Mouse (Mus musculus) MEL (cell line): Measurements from ENCODE around the gene Ap3d1. TPM values are rescaled to one million over a fixed set of nuclear protein-coding genes. Genes with fewer than 3 reads are reported as not detected.

Source experiments
- DNase-seq: peaks from one replicate; pipeline ENCODE4 v3.0.0; 2011; ENCODE audit warnings: low read depth, low spot score
- H3K27ac ChIP-seq: 2 replicates; pipeline ENCODE4 v1.5.1; 2012; ENCODE audit warnings: low read depth, mild to moderate bottlenecking, control low read depth, low read length, moderate library complexity; ENCODE audit not compliant: control insufficient read depth
- H3K27me3 ChIP-seq, 2 experiments: fragments of 150-350 bp in 1 of 2; sonication (generic) in 1 of 2; 2 replicates each; pipeline ENCODE4 v1.6.1; 2012; ENCODE audit warnings: low read length in 2 of 2, mild to moderate bottlenecking in 2 of 2, improper control_type of control experiment in 1 of 2, moderate library complexity in 1 of 2; ENCODE audit not compliant: insufficient read depth in 2 of 2, control insufficient read depth in 1 of 2
- H3K36me3 ChIP-seq, 2 experiments: 2 replicates each; pipeline ENCODE4 v1.6.1; 2012 to 2014; ENCODE audit warnings: low read length in 2 of 2, improper control_type of control experiment in 1 of 2, inconsistent platforms in 1 of 2, mild to moderate bottlenecking in 1 of 2; ENCODE audit not compliant: insufficient read depth in 2 of 2, control insufficient read depth in 1 of 2
- H3K4me1 ChIP-seq, 2 experiments: fragments of 150-350 bp in 1 of 2; sonication (generic) in 1 of 2; 2 replicates each; pipeline ENCODE4 v1.6.1; 2012; ENCODE audit warnings: low read length in 2 of 2, improper control_type of control experiment in 1 of 2, mild to moderate bottlenecking in 1 of 2; ENCODE audit not compliant: insufficient read depth in 2 of 2, control insufficient read depth in 1 of 2
- H3K4me3 ChIP-seq, 2 experiments: fragments of 150-350 bp in 1 of 2; sonication (generic) in 1 of 2; 2 replicates each; pipeline ENCODE4 v1.5.1; 2012; ENCODE audit warnings: low read depth in 2 of 2, low read length in 2 of 2, mild to moderate bottlenecking in 2 of 2, moderate library complexity in 2 of 2, control low read depth in 1 of 2, improper control_type of control experiment in 1 of 2; ENCODE audit not compliant: control insufficient read depth in 1 of 2, insufficient read depth in 1 of 2
- H3K79me2 ChIP-seq: 2 replicates; pipeline ENCODE4 v1.6.1; 2012; ENCODE audit warnings: mild to moderate bottlenecking, low read length, moderate library complexity; ENCODE audit not compliant: control insufficient read depth, poor library complexity, insufficient read depth
- H3K9ac ChIP-seq: 2 replicates; pipeline ENCODE4 v1.6.1; 2012; ENCODE audit warnings: low read depth, mild to moderate bottlenecking, control low read depth, low read length, moderate library complexity; ENCODE audit not compliant: control insufficient read depth, poor library complexity, severe bottlenecking
- H3K9me3 ChIP-seq: fragments of 150-350 bp; sonication (generic); replicated peaks from 2 replicates; pipeline ENCODE4 v1.6.1; 2012; ENCODE audit warnings: mild to moderate bottlenecking, low read length, improper control_type of control experiment, moderate library complexity; ENCODE audit not compliant: insufficient read depth
- BHLHE40 ChIP-seq: IDR thresholded peaks from 2 replicates; pipeline ENCODE4 v1.6.1; 2012; ENCODE audit warnings: low read depth, mild to moderate bottlenecking, inconsistent platforms, low read length, improper control_type of control experiment, borderline replicate concordance
- CHD1 ChIP-seq: IDR thresholded peaks from 2 replicates; pipeline ENCODE4 v1.6.1; 2012; ENCODE audit warnings: low read depth, mild to moderate bottlenecking, inconsistent platforms, low read length, improper control_type of control experiment
- CHD2 ChIP-seq: IDR thresholded peaks from 2 replicates; pipeline ENCODE4 v1.6.1; 2011; ENCODE audit warnings: low read length, improper control_type of control experiment
- CTCF ChIP-seq, 3 experiments: IDR thresholded peaks in 2 of 3; conservative IDR thresholded peaks in 1 of 3; 2 replicates each; pipeline ENCODE4 v1.5.1; 2011 to 2012; ENCODE audit warnings: low read length in 3 of 3, low read depth in 2 of 3, mild to moderate bottlenecking in 2 of 3, improper control_type of control experiment in 1 of 3, inconsistent platforms in 1 of 3, mixed read lengths in 1 of 3, moderate library complexity in 1 of 3; ENCODE audit not compliant: control insufficient read depth in 1 of 3, insufficient read depth in 1 of 3, poor library complexity in 1 of 3, severe bottlenecking in 1 of 3
- E2F4 ChIP-seq: IDR thresholded peaks from 2 replicates; pipeline ENCODE4 v1.6.1; 2011; ENCODE audit warnings: low read depth, low read length, improper control_type of control experiment, borderline replicate concordance
- ELF1 ChIP-seq: IDR thresholded peaks from 2 replicates; pipeline ENCODE4 v1.6.1; 2014; ENCODE audit warnings: low read depth, mild to moderate bottlenecking, inconsistent platforms, low read length, improper control_type of control experiment, moderate library complexity
- EP300 ChIP-seq, 2 experiments: IDR thresholded peaks; 2 replicates each; pipeline ENCODE4 v1.6.1; 2011; ENCODE audit warnings: improper control_type of control experiment in 2 of 2, low read length in 2 of 2, low read depth in 1 of 2, mild to moderate bottlenecking in 1 of 2
- ETS1 ChIP-seq: IDR thresholded peaks from 2 replicates; pipeline ENCODE4 v1.6.1; 2012; ENCODE audit warnings: low read depth, mild to moderate bottlenecking, inconsistent platforms, low read length, improper control_type of control experiment, moderate library complexity
- GABPA ChIP-seq: IDR thresholded peaks from 2 replicates; pipeline ENCODE4 v1.6.1; 2012; ENCODE audit warnings: low read depth, mild to moderate bottlenecking, inconsistent platforms, low read length, improper control_type of control experiment, moderate library complexity
- GATA1 ChIP-seq: IDR thresholded peaks from 2 replicates; pipeline ENCODE4 v1.6.1; 2011; ENCODE audit warnings: low read depth, low read length, improper control_type of control experiment
- HCFC1 ChIP-seq: IDR thresholded peaks from 2 replicates; pipeline ENCODE4 v1.6.1; 2012; ENCODE audit warnings: low read depth, mild to moderate bottlenecking, inconsistent platforms, low read length, improper control_type of control experiment, moderate library complexity
- MAX ChIP-seq: IDR thresholded peaks from 2 replicates; pipeline ENCODE4 v1.6.1; 2011; ENCODE audit warnings: low read length, improper control_type of control experiment
- MAZ ChIP-seq: IDR thresholded peaks from 2 replicates; pipeline ENCODE4 v1.6.1; 2012; ENCODE audit warnings: low read depth, mild to moderate bottlenecking, inconsistent platforms, low read length, improper control_type of control experiment
- MEF2A ChIP-seq: IDR thresholded peaks from 2 replicates; pipeline ENCODE4 v1.6.1; 2014; ENCODE audit warnings: low read depth, mild to moderate bottlenecking, inconsistent platforms, low read length, improper control_type of control experiment; ENCODE audit not compliant: poor library complexity, insufficient replicate concordance, severe bottlenecking; ENCODE audit errors: extremely low read depth
- MXI1 ChIP-seq: IDR thresholded peaks from 2 replicates; pipeline ENCODE4 v1.6.1; 2011; ENCODE audit warnings: mild to moderate bottlenecking, low read depth, low read length, improper control_type of control experiment
- MYC ChIP-seq: IDR thresholded peaks from 2 replicates; pipeline ENCODE4 v1.6.1; 2011; ENCODE audit warnings: low read depth, mild to moderate bottlenecking, low read length, improper control_type of control experiment, moderate library complexity
- NELFE ChIP-seq: IDR thresholded peaks from 2 replicates; pipeline ENCODE4 v1.6.1; 2011; ENCODE audit warnings: low read depth, low read length, improper control_type of control experiment
- NRF1 ChIP-seq: IDR thresholded peaks from 2 replicates; pipeline ENCODE4 v1.6.1; 2014; ENCODE audit warnings: low read depth, mild to moderate bottlenecking, inconsistent platforms, low read length, improper control_type of control experiment, moderate library complexity; ENCODE audit not compliant: poor library complexity, insufficient read depth, severe bottlenecking
- POLR2A ChIP-seq, 2 experiments: IDR thresholded peaks; 2 replicates each; pipeline ENCODE4 v1.6.1; 2011 to 2012; ENCODE audit warnings: low read length in 2 of 2, mild to moderate bottlenecking in 2 of 2, control low read depth in 1 of 2, improper control_type of control experiment in 1 of 2, low read depth in 1 of 2, moderate library complexity in 1 of 2; ENCODE audit not compliant: control insufficient read depth in 1 of 2, insufficient read depth in 1 of 2, poor library complexity in 1 of 2
- POLR2AphosphoS5 ChIP-seq: IDR thresholded peaks from 2 replicates; pipeline ENCODE4 v1.6.1; 2012; ENCODE audit warnings: low read depth, borderline replicate concordance, mild to moderate bottlenecking, inconsistent platforms, low read length, moderate library complexity, mixed read lengths
- RAD21 ChIP-seq: IDR thresholded peaks from 2 replicates; pipeline ENCODE4 v1.6.1; 2011; ENCODE audit warnings: mild to moderate bottlenecking, low read depth, low read length, improper control_type of control experiment
- RCOR1 ChIP-seq: IDR thresholded peaks from 2 replicates; pipeline ENCODE4 v1.6.1; 2012; ENCODE audit warnings: low read depth, mild to moderate bottlenecking, inconsistent platforms, low read length, improper control_type of control experiment
- SIN3A ChIP-seq: IDR thresholded peaks from 2 replicates; pipeline ENCODE4 v1.6.1; 2012; ENCODE audit warnings: low read length, improper control_type of control experiment, inconsistent platforms
- TBP ChIP-seq: IDR thresholded peaks from 2 replicates; pipeline ENCODE4 v1.8.0; 2011; ENCODE audit warnings: low read depth, low read length, improper control_type of control experiment
- TCF12 ChIP-seq: IDR thresholded peaks from 2 replicates; pipeline ENCODE4 v1.6.1; 2014; ENCODE audit warnings: low read depth, mild to moderate bottlenecking, inconsistent platforms, low read length, improper control_type of control experiment, moderate library complexity
- UBTF ChIP-seq: IDR thresholded peaks from 2 replicates; pipeline ENCODE4 v1.6.1; 2012; ENCODE audit warnings: low read depth, mild to moderate bottlenecking, inconsistent platforms, low read length, improper control_type of control experiment, moderate library complexity, borderline replicate concordance; ENCODE audit not compliant: insufficient read depth
- USF1 ChIP-seq: IDR thresholded peaks from 2 replicates; pipeline ENCODE4 v1.6.1; 2014; ENCODE audit warnings: low read depth, mild to moderate bottlenecking, inconsistent platforms, low read length, improper control_type of control experiment, moderate library complexity
- ZKSCAN1 ChIP-seq: IDR thresholded peaks from 2 replicates; pipeline ENCODE4 v1.6.1; 2012; ENCODE audit warnings: low read depth, mild to moderate bottlenecking, inconsistent platforms, low read length, improper control_type of control experiment, moderate library complexity
- ZMIZ1 ChIP-seq: IDR thresholded peaks from 2 replicates; pipeline ENCODE4 v1.6.1; 2012; ENCODE audit warnings: low read depth, mild to moderate bottlenecking, inconsistent platforms, low read length, improper control_type of control experiment, moderate library complexity
- polyA plus RNA-seq, 2 experiments: library from polyadenylated mRNA; stranded (reverse) in 1 of 2; unstranded in 1 of 2; fragments of >175 nt in 1 of 2; fragments of >200 nt in 1 of 2; gene quantifications; 2 replicates each; pipeline versions ENCODE4 v1.2.1 to v1.2.4; 2012; ENCODE audit warnings: low replicate concordance in 2 of 2, low read depth in 1 of 2; ENCODE audit not compliant: insufficient read length in 2 of 2, insufficient read depth in 1 of 2, missing spikeins in 1 of 2
- total RNA-seq: library from RNA; depleted of rRNA; stranded (reverse); fragments of 300-350 nt; gene quantifications from 2 replicates; pipeline ENCODE4 v1.2.3, GENCODE M21; 2012

Gene Ap3d1
- total and polyA plus RNA-seq, 3 experiments = 32.7 to 260 (median 54.5) TPM

- peak; percentile 46; the same call in 1 of the 2 replicates for TF ChIP-seq TBP
- no peak for TF ChIP-seq RAD21
- 0 out of 4 replicates have a peak, but pooled peaks of 1 of the 2 experiments have one; percentile 2 for TF ChIP-seq POLR2A (IDR thresholded peaks at IDR 0.05; ENCODE audit: control insufficient read depth in 1 of 2, insufficient read depth in 1 of 2, low read depth in 1 of 2, low read length in 2 of 2, poor library complexity in 1 of 2)
- peak; percentile 15; the same call in 1 of the 2 replicates for TF ChIP-seq E2F4
- no peak; the same call in 1 of the 2 replicates for TF ChIP-seq UBTF
- peak; percentile 42; the same call in 1 of the 2 replicates for TF ChIP-seq MYC
- no peak for TF ChIP-seq HCFC1
Measured at GRCm38 (mm10) chr10:80677128-80677875, 64.8 kb downstream of the Ap3d1 start (continued).

- DNase-seq = peak; percentile 100
- H3K27ac ChIP-seq = peak overlapping the region; percentile 96
- H3K79me2 ChIP-seq = peaks cover 49% of the 10 kb centered on the region
- no peaks in the 10 kb centered on the region for H3K27me3 ChIP-seq
- H3K9me3 ChIP-seq = no peaks in the 10 kb centered on the region
- peaks cover 0 to 25% of the 10 kb centered on the region in 2 experiments; a peak in 2 of 4 replicates for H3K36me3 ChIP-seq
- H3K4me3 ChIP-seq = peak overlapping the region; percentile 80 to 95
- peak overlapping the region; percentile 91 for H3K9ac ChIP-seq
- H3K4me1 ChIP-seq = peaks cover 9 to 31% of the 10 kb centered on the region in 2 experiments
- TF ChIP-seq MYC (peak; percentile 75; the same call in 1 of the 2 replicates), NRF1 (peak; percentile 86), CHD2 (no peak), USF1 (peak; percentile 92), NELFE (peak; percentile 95), MEF2A (peak; percentile 21; the same call in 1 of the 2 replicates), RAD21 (no peak), MAZ (peak; percentile 90), POLR2AphosphoS5 (peak; percentile 88; the same call in 1 of the 2 replicates), TCF12 (peak; percentile 82), CTCF (IDR thresholded peaks at IDR 0.05 in 2 of 3, conservative IDR thresholded peaks at IDR 0.05 in 1 of 3; ENCODE audit: control insufficient read depth in 1 of 3, insufficient read depth in 1 of 3, low read depth in 2 of 3, low read length in 3 of 3, poor library complexity in 1 of 3, severe bottlenecking in 1 of 3) (0 out of 6 replicates have a peak, but pooled peaks of 1 of the 3 experiments have one; percentile 3), BHLHE40 (peak; percentile 79; the same call in 1 of the 2 replicates), POLR2A (IDR thresholded peaks at IDR 0.05; ENCODE audit: control insufficient read depth in 1 of 2, insufficient read depth in 1 of 2, low read depth in 1 of 2, low read length in 2 of 2, poor library complexity in 1 of 2) (peak; percentile 91 to 99), SIN3A (peak; percentile 73), MXI1 (peak; percentile 71), ZKSCAN1 (no peak), ELF1 (peak; percentile 80), HCFC1 (peak; percentile 83), EP300 (IDR thresholded peaks at IDR 0.05; ENCODE audit: low read depth in 1 of 2, low read length in 2 of 2) (peak in 1 of 2 experiments; percentile 49; a peak in 2 of 4 replicates), ZMIZ1 (peak; percentile 97), GABPA (no peak), RCOR1 (0 out of 2 replicates have a peak, but pooled peaks have one; percentile 28), GATA1 (no peak), ETS1 (peak; percentile 49; the same call in 1 of the 2 replicates), UBTF (no peak), MAX (peak; percentile 93), CHD1 (no peak), TBP (peak; percentile 96)
Measured at GRCm38 (mm10) chr10:80676198-80676928, 65.7 kb downstream of the Ap3d1 start.
